Mouse (Mus musculus) heart, postnatal 0 days (tissue): ENCODE results near the gene Ptx3. TPM values are rescaled to one million over a fixed set of nuclear protein-coding genes. Genes with fewer than 3 reads are reported as not detected.
A peak's percentile ranks its signal among the peaks of the same experiment; 100 is the strongest.
"Not testable (repeated sequence)": the region's sequence is repeated elsewhere in the genome, so short reads cannot be mapped to it uniquely, and the experiment has no call there.

Experiments used
- ATAC-seq: fragments of 200-750 bp; cut with Nextera tagmentation; 2 replicates; pipeline ENCODE4 v1.8.0; 2017; ENCODE audit warnings: low read depth, moderate number of reproducible peaks, moderate library complexity; ENCODE audit not compliant: insufficient read depth
- DNase-seq: peaks from one replicate; pipeline ENCODE4 v3.0.0-alpha.2; 2016; ENCODE audit warnings: low spot score
- H3K27ac ChIP-seq: fragments of 300-500 bp; sonication (generic); 2 replicates; pipeline ENCODE4 v1.5.1; 2014; ENCODE audit warnings: low read depth, mild to moderate bottlenecking
- H3K27me3 ChIP-seq: fragments of 300-500 bp; sonication (generic); 2 replicates; pipeline ENCODE4 v1.6.1; 2014; ENCODE audit warnings: low read length, mixed read lengths; ENCODE audit not compliant: control insufficient read depth, insufficient read depth
- H3K36me3 ChIP-seq: fragments of 300-500 bp; sonication (generic); replicated peaks from 2 replicates; pipeline ENCODE4 v1.6.1; 2014; ENCODE audit warnings: low read length, mixed read lengths; ENCODE audit not compliant: control insufficient read depth, insufficient read depth
- H3K4me1 ChIP-seq: fragments of 300-500 bp; sonication (generic); 2 replicates; pipeline ENCODE4 v1.6.1; 2014; ENCODE audit warnings: antibody characterized with exemption; ENCODE audit not compliant: control insufficient read depth, insufficient read depth
- H3K4me2 ChIP-seq: fragments of 300-500 bp; sonication (generic); 2 replicates; pipeline ENCODE4 v1.6.1; 2014; ENCODE audit warnings: low read depth, mild to moderate bottlenecking, low read length, moderate library complexity
- H3K4me3 ChIP-seq: fragments of 300-500 bp; sonication (generic); 2 replicates; pipeline ENCODE4 v1.5.1; 2014; ENCODE audit warnings: low read depth, low read length
- H3K9ac ChIP-seq: fragments of 300-500 bp; sonication (generic); replicated peaks from 2 replicates; pipeline ENCODE4 v1.6.1; 2014; ENCODE audit warnings: low read depth, low read length, mixed read lengths
- H3K9me3 ChIP-seq: fragments of 300-500 bp; sonication (generic); replicated peaks from 2 replicates; pipeline ENCODE4 v1.6.1; 2016; ENCODE audit warnings: low read length; ENCODE audit not compliant: control insufficient read depth
- CTCF ChIP-seq: IDR thresholded peaks from 2 replicates; pipeline ENCODE4 v1.5.1; 2016; ENCODE audit warnings: antibody characterized with exemption, control low read depth, low read depth
- EP300 ChIP-seq: IDR thresholded peaks from 2 replicates; pipeline ENCODE4 v1.6.1; 2016; ENCODE audit warnings: antibody characterized with exemption, low read depth
- WGBS: fragments of 180-500 bp; shearing (Covaris S2); extraction: QIAGEN DNeasy Blood & Tissue Kit; methylation state at CpG from one replicate; pipeline ENCODE4 v1.1.7; 2014; 5-methylcytosine and 5-hydroxymethylcytosine counted together
- polyA plus RNA-seq: library from polyadenylated mRNA; unstranded; fragments of >200 nt; fragmentation: Nextera tagmentation; extraction: Ambion mirVana; gene quantifications from 2 replicates; pipeline ENCODE4 v1.2.1, GENCODE M21; 2015
- total RNA-seq: library from RNA; depleted of rRNA; stranded (reverse); fragments of >200 nt; gene quantifications from 2 replicates; pipeline ENCODE4 v1.2.3, GENCODE M21; 2014; ENCODE audit warnings: low replicate concordance; rRNA removed

Ptx3 gene
- total and polyA plus RNA-seq, 2 experiments from 2014 or later, result 0.46 to 3.1 TPM

- not testable (repeated sequence) for H3K36me3 ChIP-seq, H3K27ac ChIP-seq, H3K4me2 ChIP-seq, H3K9me3 ChIP-seq, ATAC-seq, H3K27me3 ChIP-seq, H3K4me1 ChIP-seq, H3K4me3 ChIP-seq, H3K9ac ChIP-seq
- 22% methylated on average over 4 of the region's 4 CpGs for WGBS
- peak; percentile 14 for DNase-seq
- TF ChIP-seq CTCF, result peak; percentile 75
Measured at GRCm38 (mm10) chr3:66236234-66236871, 16.6 kb downstream of the Ptx3 start.

- Histone ChIP-seq H3K9ac (no peak overlapping the region), H3K4me2 (no peak overlapping the region), H3K36me3 (no peaks in the 10 kb centered on the region), H3K9me3 (no peaks in the 10 kb centered on the region), H3K4me3 (no peak overlapping the region), H3K27me3 (no peaks in the 10 kb centered on the region), H3K4me1 (no peaks in the 10 kb centered on the region), H3K27ac (no peak overlapping the region)
- ATAC-seq, result peak; percentile 64; the same call in 1 of the 2 replicates
- TF ChIP-seq EP300 (no peak), CTCF (no peak)
- peak; percentile 46 for DNase-seq
Measured at GRCm38 (mm10) chr3:66240476-66240875, 20.8 kb downstream of the Ptx3 start.

DNA sequence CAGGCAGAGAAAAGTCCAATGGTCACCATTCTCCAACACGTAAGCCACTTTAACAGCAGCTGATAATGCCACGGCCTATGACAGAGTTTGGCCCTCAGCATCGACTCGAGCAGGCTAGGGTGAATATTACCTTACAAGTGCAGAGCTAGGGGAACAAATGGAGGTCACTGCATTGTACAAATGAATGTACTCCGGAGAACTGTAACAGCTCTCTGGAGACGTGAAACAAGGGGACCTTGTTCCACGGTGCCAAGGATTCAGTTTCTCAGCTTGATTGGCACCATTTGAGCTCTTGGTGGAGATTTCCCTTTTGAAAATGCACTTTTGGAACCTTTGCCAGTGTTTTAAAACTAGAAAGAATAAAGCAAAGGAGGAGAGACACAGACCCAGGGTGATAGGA is 32.1 kb downstream of the Ptx3 start:
- H3K36me3 ChIP-seq, result no peaks in the 10 kb centered on the region
- H3K4me1 ChIP-seq, result 0 out of 2 replicates have a peak, but pooled peaks cover 3% of the 10 kb centered on the region
- WGBS, result 37% methylated on average over 7 of the region's 7 CpGs
- H3K27ac ChIP-seq, result no peak overlapping the region
- no peak for TF ChIP-seq CTCF
- no peak for TF ChIP-seq EP300
- H3K27me3 ChIP-seq, result no peaks in the 10 kb centered on the region
- DNase-seq, result no peak
- no peak overlapping the region for H3K4me3 ChIP-seq
- no peak overlapping the region for H3K4me2 ChIP-seq
- H3K9me3 ChIP-seq, result no peaks in the 10 kb centered on the region
- no peak overlapping the region for H3K9ac ChIP-seq
- ATAC-seq, result no peak

- Histone ChIP-seq H3K4me2 (no peak overlapping the region), H3K9me3 (no peaks in the 10 kb centered on the region), H3K4me1 (0 out of 2 replicates have a peak, but pooled peaks cover 3% of the 10 kb centered on the region), H3K36me3 (no peaks in the 10 kb centered on the region), H3K4me3 (no peak overlapping the region), H3K27ac (no peak overlapping the region), H3K9ac (no peak overlapping the region), H3K27me3 (no peaks in the 10 kb centered on the region)
- no peak for TF ChIP-seq CTCF
- TF ChIP-seq EP300, result no peak
- ATAC-seq (no peak), DNase-seq (no peak)
- WGBS, result 76% methylated on average over 9 of the region's 9 CpGs
Measured at GRCm38 (mm10) chr3:66254504-66255105, 34.9 kb downstream of the Ptx3 start.

- TF ChIP-seq CTCF (peak; percentile 64), EP300 (no peak)
- Histone ChIP-seq H3K4me1 (no peaks in the 10 kb centered on the region), H3K4me2 (no peak overlapping the region), H3K27ac (no peak overlapping the region), H3K4me3 (no peak overlapping the region), H3K27me3 (no peaks in the 10 kb centered on the region), H3K9me3 (no peaks in the 10 kb centered on the region), H3K9ac (no peak overlapping the region), H3K36me3 (no peaks in the 10 kb centered on the region)
- 20% methylated on average over 5 of the region's 5 CpGs for WGBS
- DNase-seq (peak; percentile 35), ATAC-seq (peak; percentile 44; the same call in 1 of the 2 replicates)
Measured at GRCm38 (mm10) chr3:66262319-66262718, 42.6 kb downstream of the Ptx3 start.

GRCm38 (mm10) chr3:66263270-66263669 is 43.6 kb downstream of the Ptx3 start:
- Histone ChIP-seq H3K9ac (no peak overlapping the region), H3K9me3 (no peaks in the 10 kb centered on the region), H3K27ac (no peak overlapping the region), H3K27me3 (no peaks in the 10 kb centered on the region), H3K4me1 (no peaks in the 10 kb centered on the region), H3K36me3 (no peaks in the 10 kb centered on the region), H3K4me3 (no peak overlapping the region), H3K4me2 (no peak overlapping the region)
- WGBS, result 85% methylated on average over 4 of the region's 4 CpGs
- ATAC-seq, result no peak
- TF ChIP-seq EP300, result no peak
- no peak for TF ChIP-seq CTCF
- no peak for DNase-seq

Other genes with a start within 250 kb of the Ptx3 start
- 0.62 and 2.5 TPM in 2 replicates for gene Veph1, start 76.9 kb downstream of the Ptx3 start, total RNA-seq
- gene Veph1, start 76.9 kb downstream of the Ptx3 start, polyA plus RNA-seq, result 0.16 and 0.30 TPM in 2 replicates